Mouse (Mus musculus) thymus, postnatal 36 days (tissue): ENCODE data around the gene Rpia.

Source experiments
- DNase-seq, 2 experiments: peaks; one replicate each; pipeline ENCODE4 v3.0.0; 2022; ENCODE audit warnings: mixed read lengths in 2 of 2

Gene Rpia

GRCm38 (mm10) chr6:70804632-70805031, 12.6 kb upstream of the Rpia start:
- DNase-seq = peak in 1 of 2 experiments; percentile 26

GRCm38 (mm10) chr6:70797581-70798251, 5.7 kb upstream of the Rpia start:
- peak; percentile 72 to 73 for DNase-seq

- no peak for DNase-seq
These were observed 4.9 kb upstream of the Rpia start for GRCm38 (mm10) chr6:70796940-70797339.

GRCm38 (mm10) chr6:70792644-70793043, 612 bp upstream of the Rpia start:
- DNase-seq = no peak

GRCm38 (mm10) chr6:70790852-70791761, 925 bp downstream of the Rpia start:
- DNase-seq = peak; percentile 35 to 54

- DNase-seq = no peak
These were observed 1.9 kb downstream of the Rpia start for GRCm38 (mm10) chr6:70790034-70790650.

GRCm38 (mm10) chr6:70789134-70789533, 2.9 kb downstream of the Rpia start:
- no peak for DNase-seq

- no peak for DNase-seq
These were observed 4.5 kb downstream of the Rpia start for GRCm38 (mm10) chr6:70787524-70787923.

GRCm38 (mm10) chr6:70785852-70786251, 6.2 kb downstream of the Rpia start:
- DNase-seq = no peak

- no peak for DNase-seq
These were observed 7.2 kb downstream of the Rpia start for GRCm38 (mm10) chr6:70784811-70785210.

- no peak for DNase-seq
These were observed 10.7 kb downstream of the Rpia start for GRCm38 (mm10) chr6:70781336-70781735.

GRCm38 (mm10) chr6:70774372-70774771, 17.7 kb downstream of the Rpia start:
- DNase-seq = no peak

GRCm38 (mm10) chr6:70773769-70774168, 18.3 kb downstream of the Rpia start:
- DNase-seq = no peak

GRCm38 (mm10) chr6:70768769-70769168, 23.3 kb downstream of the Rpia start:
- DNase-seq = peak; percentile 81 to 82

GRCm38 (mm10) chr6:70765076-70765475, 27.0 kb downstream of the Rpia start:
- DNase-seq = no peak

GRCm38 (mm10) chr6:70764551-70764950, 27.5 kb downstream of the Rpia start:
- DNase-seq = no peak

- DNase-seq = peak in 1 of 2 experiments; percentile 21
These were observed 28.2 kb downstream of the Rpia start for GRCm38 (mm10) chr6:70763881-70764280.

- peak; percentile 32 to 54 for DNase-seq
These were observed 29.4 kb downstream of the Rpia start for GRCm38 (mm10) chr6:70762659-70763058.

- DNase-seq = no peak
These were observed 31.1 kb downstream of the Rpia start for GRCm38 (mm10) chr6:70760951-70761350.

GRCm38 (mm10) chr6:70754833-70755232, 37.2 kb downstream of the Rpia start:
- DNase-seq = no peak

- DNase-seq = peak; percentile 39 to 40
These were observed 39.7 kb downstream of the Rpia start for GRCm38 (mm10) chr6:70752351-70752750.

- DNase-seq = no peak
These were observed 40.1 kb downstream of the Rpia start for GRCm38 (mm10) chr6:70751898-70752273.

- no peak for DNase-seq
These were observed 40.7 kb downstream of the Rpia start for GRCm38 (mm10) chr6:70751251-70751897.
